Mouse (Mus musculus) fat pad, adult 2 months (tissue): ENCODE measurements around the gene Sell.

ENCODE experiments used
- DNase-seq: peaks from one replicate; pipeline ENCODE4 v3.0.0-alpha.2; 2011; ENCODE audit warnings: low read depth, low spot score; ENCODE audit errors: extremely low read depth

Sell gene

DNA sequence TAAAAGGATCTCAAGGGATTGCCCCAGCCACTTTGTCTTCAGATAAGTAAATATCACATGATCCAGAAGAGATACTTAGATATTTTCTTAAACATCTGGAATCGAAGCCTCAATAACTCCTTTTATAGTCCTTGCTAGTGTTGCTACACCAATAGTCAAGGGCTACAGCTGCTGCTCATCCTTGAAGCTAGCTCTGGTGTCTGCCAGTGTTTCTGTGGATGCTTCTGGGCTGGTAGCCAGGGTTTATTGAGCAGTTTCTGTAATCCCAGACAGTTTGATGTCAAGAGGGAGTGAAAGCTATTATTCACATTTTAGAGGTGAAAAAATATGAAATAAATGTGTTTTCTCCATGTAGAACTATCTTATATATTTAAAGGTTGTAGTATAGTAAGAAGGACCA, 70.8 kb downstream of the Sell start:
- DNase-seq: no peak
